Mouse (Mus musculus) stomach, postnatal 0 days (tissue): Measurements from ENCODE around the gene Ccdc96.

Source experiments
- CTCF ChIP-seq: IDR thresholded peaks from 2 replicates; pipeline ENCODE4 v1.5.1; 2016; ENCODE audit warnings: antibody characterized with exemption, low read depth, mild to moderate bottlenecking, moderate library complexity
- EP300 ChIP-seq: optimal IDR thresholded peaks from 2 replicates; pipeline ENCODE3; 2016; ENCODE audit warnings: antibody characterized with exemption

DNA sequence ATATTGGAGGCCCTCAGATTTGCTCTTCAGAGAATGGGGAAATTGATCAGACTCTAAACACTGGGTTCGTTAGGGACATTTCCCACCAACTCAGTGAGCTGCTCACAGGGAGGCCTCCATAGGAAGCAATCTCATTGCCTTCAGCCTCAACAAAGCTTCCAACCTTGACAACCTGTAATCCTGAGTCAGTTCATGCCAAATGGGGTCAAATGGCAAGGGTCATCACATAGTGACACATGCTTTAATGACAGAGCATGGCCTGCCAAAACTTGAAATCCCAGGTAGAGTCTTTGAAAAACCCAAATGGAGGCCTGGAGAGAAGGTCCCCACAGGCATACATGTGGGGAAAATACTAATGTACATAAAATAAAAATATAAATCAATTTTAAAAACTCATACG is 42.5 kb downstream of the Ccdc96 start:
- TF ChIP-seq CTCF: no peak
- TF ChIP-seq EP300: no peak
